Mouse (Mus musculus) monocyte, adult 2 months (primary cell): ENCODE results near the gene Rsad1.

Experiments
- DNase-seq, 2 experiments: peaks; one replicate each; pipeline ENCODE4 v3.0.0; 2022; ENCODE audit warnings: low spot score in 2 of 2, low read depth in 1 of 2

Gene Rsad1

DNA sequence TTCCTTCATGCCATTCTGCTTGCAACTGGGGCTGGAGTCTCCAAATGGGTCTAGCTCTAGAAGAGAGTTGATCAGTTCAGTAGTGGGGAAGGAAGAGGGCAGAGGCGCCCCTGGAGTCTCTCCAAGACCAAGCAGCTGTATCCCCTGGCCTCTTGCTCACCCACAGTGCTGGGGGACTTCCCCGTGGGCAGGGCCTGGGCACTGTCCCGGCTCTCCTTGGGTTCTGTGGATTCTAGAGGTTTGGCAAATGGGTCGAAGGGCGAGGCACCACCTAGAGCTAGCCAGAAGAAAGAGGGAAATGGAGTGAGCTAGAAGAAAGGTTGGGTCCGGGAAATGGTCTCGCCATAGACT, 57.3 kb downstream of the Rsad1 start:
- no peak for DNase-seq

DNA sequence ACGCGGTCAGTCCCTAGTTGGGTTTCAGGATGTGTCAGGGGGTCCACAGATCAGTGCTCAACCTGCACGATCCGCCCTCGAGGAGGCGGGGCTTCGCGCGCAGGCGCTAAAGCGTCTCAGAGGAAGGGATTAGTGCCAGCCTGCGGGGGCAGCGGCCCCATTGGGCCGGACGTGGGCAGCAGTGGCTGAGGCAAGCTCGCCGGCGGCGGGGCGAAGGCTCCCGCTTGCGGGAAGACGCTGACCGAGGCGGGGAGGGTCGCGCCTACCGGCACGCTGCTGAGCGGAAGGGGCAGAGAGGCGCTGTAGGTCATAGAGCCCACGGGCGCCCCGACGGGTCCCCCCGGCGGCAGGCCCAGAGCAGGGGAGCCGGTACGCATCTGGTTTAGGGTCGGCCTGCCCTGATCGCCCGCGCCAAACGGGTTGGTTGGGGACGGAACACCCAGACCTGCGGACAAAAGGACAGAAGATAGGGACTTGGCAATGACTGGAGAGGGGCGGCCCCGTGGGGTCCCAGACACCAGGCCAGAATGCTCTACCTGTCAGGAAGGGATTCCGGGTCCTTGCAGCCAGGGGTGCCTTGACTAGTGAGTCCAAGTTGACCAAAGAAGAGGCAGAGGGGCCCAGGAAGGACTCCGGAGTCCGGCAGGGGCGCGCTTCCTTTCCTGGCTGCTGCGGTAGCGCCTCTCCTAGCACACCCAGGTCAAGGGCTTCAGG, 57.9 kb downstream of the Rsad1 start:
- DNase-seq = no peak
